Mouse (Mus musculus): ENCODE measurements at regions not wholly inside any gene's neighbourhood (a gene's known extent, or its start where the extent isn't known, plus 50 kb on each side); places are given as distances from the start of the nearest gene placed in this dataset.

DNA sequence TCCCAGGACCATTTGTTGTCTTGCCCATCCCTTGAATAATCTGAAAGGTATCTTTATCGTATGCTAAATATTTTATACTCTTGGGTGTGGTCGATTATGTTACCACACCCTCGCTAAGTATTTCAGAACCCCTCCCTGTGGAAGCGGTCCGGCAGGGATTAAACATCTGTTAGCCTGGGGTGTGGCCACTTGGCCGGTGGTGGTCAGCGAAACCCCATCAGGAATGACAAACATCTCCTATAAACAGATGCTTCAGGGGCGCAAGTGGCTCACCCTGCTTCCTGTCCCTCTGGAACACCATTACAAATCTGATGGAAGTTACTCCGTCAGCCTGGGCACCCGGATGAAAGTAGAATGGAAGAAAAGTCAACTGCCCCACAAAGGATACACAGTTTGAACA lies 119.8 kb upstream of the Dyrk2 start:
- H3K36me3 ChIP-seq = no peaks in the 10 kb centered on the region
- no peaks in the 10 kb centered on the region for H3K27me3 ChIP-seq
- H3K4me1 ChIP-seq = peaks cover 4% of the 10 kb centered on the region; the same call in 1 of the 2 replicates
- WGBS = 82% methylated on average over 10 of the region's 10 CpGs
- ATAC-seq (replicated peaks; ENCODE audit: low FRiP score) = no peak
- H3K9ac ChIP-seq = no peak overlapping the region
- H3K4me3 ChIP-seq (replicated peaks) = no peak overlapping the region
- no peaks in the 10 kb centered on the region for H3K9me3 ChIP-seq (replicated peaks)
- no peak overlapping the region for H3K27ac ChIP-seq
- H3K4me2 ChIP-seq = no peak overlapping the region

DNA sequence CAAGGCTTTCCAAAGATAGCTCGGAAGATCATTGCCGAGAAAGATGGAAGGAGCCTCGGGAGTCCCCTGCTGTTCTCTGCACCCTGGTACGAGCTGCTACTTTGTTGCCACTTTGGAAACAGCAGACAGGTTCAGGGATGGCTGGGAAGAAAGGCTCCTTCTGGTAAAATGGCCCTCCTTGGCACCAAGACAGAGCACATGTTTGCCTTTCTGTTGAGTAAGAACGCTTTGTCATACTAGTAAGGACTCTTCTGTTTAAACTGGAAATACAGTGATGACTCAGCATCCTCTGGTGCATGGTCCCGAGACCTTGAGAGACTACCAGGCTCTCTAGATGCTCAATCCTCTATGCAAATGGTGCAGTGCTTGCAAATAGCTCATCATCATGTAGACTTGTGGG lies 118.2 kb upstream of the Dyrk2 start:
- 88% methylated on average over 6 of the region's 6 CpGs for WGBS
- Histone ChIP-seq H3K4me2 (no peak overlapping the region), H3K9ac (no peak overlapping the region), H3K9me3 (replicated peaks) (no peaks in the 10 kb centered on the region), H3K4me1 (peaks cover 4% of the 10 kb centered on the region; the same call in 1 of the 2 replicates), H3K27ac (no peak overlapping the region), H3K36me3 (no peaks in the 10 kb centered on the region), H3K4me3 (replicated peaks) (no peak overlapping the region), H3K27me3 (no peaks in the 10 kb centered on the region)
- ATAC-seq (replicated peaks; ENCODE audit: low FRiP score) = no peak

DNA sequence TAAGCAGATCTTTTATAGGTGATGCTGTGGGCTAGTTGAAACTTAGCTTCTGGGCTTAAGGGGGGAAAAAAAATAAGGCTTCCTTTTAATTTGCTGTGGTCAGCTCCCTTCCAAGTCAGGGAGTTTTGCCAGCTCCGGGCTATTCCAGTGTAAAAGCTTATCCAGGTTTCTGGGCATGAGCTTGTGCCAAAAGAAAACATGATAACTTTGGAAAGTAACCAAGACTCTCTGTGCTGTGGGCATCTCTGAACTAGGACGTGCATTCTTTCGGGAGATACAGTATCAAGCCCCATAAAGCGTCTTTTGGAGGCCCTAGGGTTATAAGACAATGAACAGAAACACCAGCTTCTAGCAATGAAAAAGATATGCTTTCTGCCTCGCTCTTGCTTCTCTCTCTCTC lies 114.6 kb upstream of the Dyrk2 start:
- Histone ChIP-seq H3K4me1 (no peaks in the 10 kb centered on the region), H3K27ac (no peak overlapping the region), H3K9ac (no peak overlapping the region), H3K9me3 (replicated peaks) (no peaks in the 10 kb centered on the region), H3K4me3 (replicated peaks) (no peak overlapping the region), H3K27me3 (no peaks in the 10 kb centered on the region; the same call in 1 of the 2 replicates), H3K4me2 (no peak overlapping the region), H3K36me3 (no peaks in the 10 kb centered on the region)
- 85% methylated on average over 5 of the region's 5 CpGs for WGBS
- ATAC-seq (replicated peaks; ENCODE audit: low FRiP score) = no peak

DNA sequence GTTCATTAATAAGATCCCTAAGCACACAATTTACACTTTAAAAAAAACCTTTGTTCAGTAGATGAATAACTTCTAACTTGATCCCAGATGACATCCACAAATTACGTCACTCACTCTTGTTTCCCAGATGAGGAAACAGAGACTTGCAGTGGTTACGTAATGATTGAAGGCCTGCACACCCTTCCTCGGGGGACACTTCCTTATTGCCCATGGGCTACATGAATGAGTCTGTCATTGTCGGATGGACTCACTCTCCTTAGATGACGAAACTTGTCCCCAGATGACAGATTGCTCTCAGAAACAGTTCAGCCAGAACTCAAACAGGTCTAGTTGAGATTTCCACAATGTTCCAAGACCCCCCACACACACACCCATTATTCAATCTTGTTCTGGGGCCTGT lies 111.4 kb upstream of the Dyrk2 start:
- Histone ChIP-seq H3K4me2 (no peak overlapping the region), H3K9ac (no peak overlapping the region), H3K27me3 (no peaks in the 10 kb centered on the region; the same call in 1 of the 2 replicates), H3K4me1 (peaks cover 8% of the 10 kb centered on the region; the same call in 1 of the 2 replicates), H3K27ac (no peak overlapping the region), H3K9me3 (replicated peaks) (no peaks in the 10 kb centered on the region), H3K4me3 (replicated peaks) (no peak overlapping the region), H3K36me3 (no peaks in the 10 kb centered on the region)
- ATAC-seq (replicated peaks; ENCODE audit: low FRiP score) = no peak
- 75% methylated on average over 5 of the region's 5 CpGs for WGBS

DNA sequence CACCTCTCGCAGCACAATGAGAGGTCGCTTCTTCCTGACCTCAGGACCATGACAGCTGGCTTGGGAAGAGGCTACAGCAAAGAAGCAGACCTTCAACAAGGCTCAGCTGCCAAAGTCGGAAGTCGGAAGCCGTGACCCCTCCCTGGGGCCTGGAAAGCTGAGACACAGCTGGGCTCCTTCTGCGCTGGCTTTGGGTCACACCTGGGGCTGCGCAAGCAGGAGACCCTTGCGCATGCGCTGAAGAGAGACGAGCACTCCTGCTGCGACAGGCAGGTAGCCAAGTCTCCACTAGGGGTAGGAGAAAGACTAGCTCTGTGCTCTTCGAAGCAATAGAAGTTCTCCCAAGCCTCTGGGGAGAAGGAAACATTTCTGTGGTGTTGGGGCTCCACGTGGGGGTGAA lies 109.3 kb upstream of the Dyrk2 start:
- ATAC-seq (replicated peaks; ENCODE audit: low FRiP score) = peak; percentile 66; the same call in 1 of the 2 replicates
- 36% methylated on average over 13 of the region's 13 CpGs for WGBS
- peak overlapping the region; percentile 20 for H3K4me2 ChIP-seq
- no peak overlapping the region for H3K9ac ChIP-seq
- no peak overlapping the region for H3K27ac ChIP-seq
- H3K27me3 ChIP-seq = no peaks in the 10 kb centered on the region; the same call in 1 of the 2 replicates
- H3K9me3 ChIP-seq (replicated peaks) = no peaks in the 10 kb centered on the region
- H3K4me3 ChIP-seq (replicated peaks) = no peak overlapping the region
- H3K36me3 ChIP-seq = no peaks in the 10 kb centered on the region
- peaks cover 15% of the 10 kb centered on the region; the same call in 1 of the 2 replicates for H3K4me1 ChIP-seq

DNA sequence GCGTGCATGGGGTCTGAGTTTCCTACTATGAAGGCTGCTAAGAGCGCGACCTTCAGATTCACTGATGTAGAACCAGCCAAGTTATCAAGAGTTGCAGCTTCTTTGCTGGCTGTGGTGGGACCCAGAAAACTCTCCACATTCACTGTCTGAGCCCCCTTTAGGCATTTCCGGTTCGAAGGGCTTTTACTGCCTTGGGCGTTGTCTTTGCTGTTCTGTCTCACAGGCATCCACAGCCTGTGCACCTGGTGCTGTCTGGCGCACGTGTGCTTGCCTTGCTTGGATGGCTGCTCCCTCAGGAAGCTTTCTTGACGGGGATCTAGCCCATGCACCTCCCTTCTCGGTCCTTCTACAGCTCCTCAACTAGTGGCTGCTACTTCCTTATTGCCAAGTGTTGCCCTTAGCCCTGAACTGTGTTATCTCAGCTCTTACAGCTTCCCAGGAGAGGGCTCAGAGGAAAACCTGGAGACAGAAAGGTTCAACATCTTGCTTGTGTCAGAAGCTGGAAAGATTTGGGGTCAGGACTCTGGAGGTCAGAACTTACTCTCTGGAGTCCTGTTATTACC lies 108.3 kb upstream of the Dyrk2 start:
- no peak overlapping the region for H3K9ac ChIP-seq
- no peak overlapping the region for H3K4me3 ChIP-seq (replicated peaks)
- H3K9me3 ChIP-seq (replicated peaks) = no peaks in the 10 kb centered on the region
- H3K36me3 ChIP-seq = no peaks in the 10 kb centered on the region
- H3K27ac ChIP-seq = no peak overlapping the region
- H3K4me2 ChIP-seq = no peak overlapping the region
- 0 out of 2 replicates have a peak, but pooled peaks have one; percentile 40 for ATAC-seq (replicated peaks; ENCODE audit: low FRiP score)
- no peaks in the 10 kb centered on the region; the same call in 1 of the 2 replicates for H3K27me3 ChIP-seq
- 51% methylated on average over 10 of the region's 10 CpGs for WGBS
- H3K4me1 ChIP-seq = peaks cover 15% of the 10 kb centered on the region; the same call in 1 of the 2 replicates

DNA sequence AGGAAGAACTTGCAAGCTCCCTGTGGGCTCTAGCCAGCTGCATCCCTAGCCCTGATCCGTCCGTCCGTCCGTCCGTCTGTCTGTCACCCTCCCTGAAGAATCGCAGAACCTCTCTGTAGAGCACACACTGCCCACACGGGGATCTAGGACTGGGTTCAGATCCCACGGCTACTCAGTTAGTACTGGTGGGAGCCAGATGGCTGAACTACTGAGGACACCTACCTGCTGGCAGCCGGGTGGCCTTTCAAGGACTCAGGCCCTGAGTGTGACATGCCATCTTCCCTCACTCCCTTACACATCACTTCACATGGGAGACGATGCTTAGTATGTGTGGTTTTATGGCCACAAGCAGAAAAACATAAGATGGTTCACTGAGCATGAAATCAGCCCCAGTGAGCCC lies 106.4 kb upstream of the Dyrk2 start:
- no peaks in the 10 kb centered on the region for H3K9me3 ChIP-seq (replicated peaks)
- ATAC-seq (replicated peaks; ENCODE audit: low FRiP score) = no peak
- no peaks in the 10 kb centered on the region; the same call in 1 of the 2 replicates for H3K27me3 ChIP-seq
- H3K4me1 ChIP-seq = peaks cover 15% of the 10 kb centered on the region; the same call in 1 of the 2 replicates
- no peaks in the 10 kb centered on the region for H3K36me3 ChIP-seq
- whole genome bisulfite sequencing = 71% methylated on average over 10 of the region's 10 CpGs
- no peak overlapping the region for H3K4me2 ChIP-seq
- no peak overlapping the region for H3K4me3 ChIP-seq (replicated peaks)
- no peak overlapping the region for H3K9ac ChIP-seq
- no peak overlapping the region for H3K27ac ChIP-seq

DNA sequence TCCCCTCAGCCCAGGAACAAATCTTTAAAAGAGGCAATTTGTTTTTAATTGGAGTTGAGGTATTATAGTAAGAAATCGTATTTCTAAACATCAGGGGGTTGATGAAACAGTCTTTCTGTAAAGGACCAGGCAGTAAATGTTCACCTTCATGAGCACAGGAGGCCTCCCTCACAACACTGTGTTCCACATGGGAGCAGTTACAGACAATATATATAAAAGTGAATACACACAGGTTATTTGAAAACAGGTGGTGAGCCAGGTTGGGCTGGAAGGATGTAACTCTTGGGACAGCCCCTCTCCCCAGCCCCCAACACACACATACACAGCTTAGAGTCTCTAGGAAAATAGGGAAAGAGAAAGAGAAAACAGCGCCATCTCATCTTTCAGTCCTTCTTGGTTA lies 105.8 kb upstream of the Dyrk2 start:
- H3K4me3 ChIP-seq (replicated peaks) = no peak overlapping the region
- H3K27me3 ChIP-seq = no peaks in the 10 kb centered on the region
- ATAC-seq (replicated peaks; ENCODE audit: low FRiP score) = no peak
- no peaks in the 10 kb centered on the region for H3K9me3 ChIP-seq (replicated peaks)
- H3K4me2 ChIP-seq = no peak overlapping the region
- no peak overlapping the region for H3K9ac ChIP-seq
- H3K27ac ChIP-seq = no peak overlapping the region
- 90% methylated on average over 2 of the region's 2 CpGs for WGBS
- peaks cover 15% of the 10 kb centered on the region; the same call in 1 of the 2 replicates for H3K4me1 ChIP-seq
- H3K36me3 ChIP-seq = no peaks in the 10 kb centered on the region

DNA sequence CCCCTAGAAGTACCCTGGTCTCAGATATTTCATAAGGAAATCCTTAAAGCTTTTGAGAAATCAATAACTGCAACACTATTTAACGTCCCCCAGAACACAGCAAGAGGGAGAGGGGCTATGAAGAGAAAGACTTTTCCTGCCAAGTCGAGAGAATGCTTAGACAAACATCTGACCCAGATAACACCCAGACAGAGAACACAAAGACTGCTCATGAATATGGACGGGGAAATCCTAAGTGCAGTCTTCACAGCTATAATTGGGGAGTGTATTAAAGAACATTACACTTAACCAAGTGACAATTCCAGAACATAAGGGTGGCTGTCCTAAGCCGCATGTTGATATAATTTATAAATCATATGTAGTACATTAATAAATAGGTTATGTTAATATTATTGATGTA lies 103.3 kb upstream of the Dyrk2 start:
- no peaks in the 10 kb centered on the region for H3K27me3 ChIP-seq
- no peak overlapping the region for H3K4me3 ChIP-seq (replicated peaks)
- no peaks in the 10 kb centered on the region for H3K36me3 ChIP-seq
- WGBS = 80% methylated on average over 4 of the region's 4 CpGs
- H3K27ac ChIP-seq = no peak overlapping the region
- ATAC-seq (replicated peaks; ENCODE audit: low FRiP score) = no peak
- H3K4me2 ChIP-seq = no peak overlapping the region
- H3K9me3 ChIP-seq (replicated peaks) = no peaks in the 10 kb centered on the region
- no peak overlapping the region for H3K9ac ChIP-seq
- H3K4me1 ChIP-seq = 0 out of 2 replicates have a peak, but pooled peaks cover 10% of the 10 kb centered on the region

DNA sequence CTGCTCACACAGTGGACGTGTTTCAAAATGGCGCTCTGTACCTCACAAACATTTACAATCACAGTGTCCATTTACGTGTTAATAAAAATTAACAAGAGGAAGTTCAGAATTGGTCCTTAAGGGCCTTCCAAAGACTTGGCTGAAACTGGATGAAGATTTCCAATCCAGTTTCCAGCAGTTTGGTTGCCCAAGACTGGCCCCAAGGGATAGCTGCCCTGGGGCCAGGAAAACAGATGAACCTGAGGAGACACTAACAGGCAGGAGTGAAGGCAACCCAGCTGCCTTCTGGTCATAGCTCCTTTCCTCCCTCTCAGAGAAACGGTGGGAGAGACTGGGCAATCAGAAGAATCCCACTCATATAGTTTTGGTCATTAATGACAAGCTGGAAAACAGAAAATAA lies 102.6 kb upstream of the Dyrk2 start:
- WGBS = 89% methylated on average over 4 of the region's 4 CpGs
- H3K4me3 ChIP-seq (replicated peaks) = no peak overlapping the region
- ATAC-seq (replicated peaks; ENCODE audit: low FRiP score) = no peak

DNA sequence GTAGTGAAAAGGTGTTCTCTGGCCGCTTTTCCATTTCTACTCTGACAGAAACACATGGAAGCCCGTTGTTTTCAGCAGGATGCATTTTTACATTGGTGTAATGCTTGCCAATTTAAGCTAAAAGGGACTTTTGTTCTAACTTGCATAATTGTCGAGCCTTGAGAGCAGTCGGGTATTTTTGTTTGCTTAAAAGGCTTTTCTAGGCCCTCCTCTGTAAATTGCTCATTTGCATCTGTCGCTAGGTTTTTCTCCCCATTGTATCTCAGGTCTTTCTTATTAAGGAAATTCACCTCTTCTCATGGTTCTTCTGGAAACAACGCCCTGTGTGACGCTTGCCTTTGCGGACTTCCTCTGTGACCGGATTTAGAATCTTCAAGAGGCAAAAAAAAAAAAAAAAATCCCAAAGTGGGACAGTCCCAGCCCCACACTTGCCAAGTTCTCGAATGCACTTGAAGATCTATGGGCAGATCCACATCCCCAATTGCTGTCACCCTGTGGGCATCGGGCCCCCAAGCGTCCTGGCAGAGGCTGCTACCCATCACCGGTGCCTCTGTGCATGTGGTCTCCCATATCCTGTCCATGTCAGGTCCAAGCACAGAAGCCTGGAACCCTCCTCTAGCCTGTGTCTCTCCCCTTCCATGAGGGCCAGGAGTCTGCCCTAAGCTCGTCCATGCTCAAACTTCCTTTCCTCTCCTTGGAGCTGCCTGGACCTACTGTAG lies 100.6 kb upstream of the Dyrk2 start:
- Histone ChIP-seq H3K36me3 (no peaks in the 10 kb centered on the region), H3K9me3 (replicated peaks) (no peaks in the 10 kb centered on the region), H3K4me3 (replicated peaks) (no peak overlapping the region), H3K9ac (no peak overlapping the region), H3K4me1 (no peaks in the 10 kb centered on the region), H3K27ac (no peak overlapping the region), H3K4me2 (no peak overlapping the region), H3K27me3 (no peaks in the 10 kb centered on the region)
- 90% methylated on average over 14 of the region's 14 CpGs for WGBS
- ATAC-seq (replicated peaks; ENCODE audit: low FRiP score) = no peak

More for the DNA sequence above, 102.6 kb upstream of the Dyrk2 start:
- Histone ChIP-seq H3K9ac (no peak overlapping the region), H3K9me3 (replicated peaks) (no peaks in the 10 kb centered on the region), H3K4me2 (no peak overlapping the region), H3K27me3 (no peaks in the 10 kb centered on the region), H3K27ac (no peak overlapping the region), H3K36me3 (no peaks in the 10 kb centered on the region), H3K4me1 (0 out of 2 replicates have a peak, but pooled peaks cover 10% of the 10 kb centered on the region)

DNA sequence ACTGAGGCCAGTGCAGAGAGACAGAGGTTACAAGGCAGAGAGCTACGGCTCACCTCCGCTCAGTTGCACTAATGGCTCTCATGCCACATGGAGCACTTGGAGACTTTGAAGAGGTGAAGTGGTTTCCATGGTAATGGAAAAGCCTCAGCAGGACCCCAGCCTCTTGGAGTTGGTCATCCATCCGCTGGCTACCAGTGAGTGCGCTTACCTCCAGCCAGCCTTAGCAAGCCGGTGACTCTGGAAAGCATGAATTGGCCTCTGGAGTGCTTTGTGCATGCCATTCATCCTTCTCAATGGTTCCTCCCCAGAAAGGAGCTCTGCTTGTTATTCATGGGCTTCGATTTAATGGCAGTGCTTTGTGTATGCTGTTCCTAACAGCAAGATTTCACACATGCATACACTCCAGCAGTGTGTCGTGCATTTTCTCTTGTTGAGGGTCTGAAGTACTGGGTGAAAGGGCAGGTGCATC lies 91.7 kb upstream of the Dyrk2 start:
- 48% methylated on average over 7 of the region's 7 CpGs for WGBS
- no peak for ATAC-seq (replicated peaks; ENCODE audit: low FRiP score)
- H3K4me2 ChIP-seq = no peak overlapping the region
- H3K36me3 ChIP-seq = no peaks in the 10 kb centered on the region
- H3K9me3 ChIP-seq (replicated peaks) = no peaks in the 10 kb centered on the region
- H3K4me3 ChIP-seq (replicated peaks) = no peak overlapping the region
- no peak overlapping the region for H3K27ac ChIP-seq
- no peaks in the 10 kb centered on the region for H3K4me1 ChIP-seq
- no peaks in the 10 kb centered on the region for H3K27me3 ChIP-seq
- no peak overlapping the region for H3K9ac ChIP-seq

All from kidney, embryonic 15.5 days (tissue).